8 mouse cellular contexts compared by ENCODE assay signal in the genomic region with DNA sequence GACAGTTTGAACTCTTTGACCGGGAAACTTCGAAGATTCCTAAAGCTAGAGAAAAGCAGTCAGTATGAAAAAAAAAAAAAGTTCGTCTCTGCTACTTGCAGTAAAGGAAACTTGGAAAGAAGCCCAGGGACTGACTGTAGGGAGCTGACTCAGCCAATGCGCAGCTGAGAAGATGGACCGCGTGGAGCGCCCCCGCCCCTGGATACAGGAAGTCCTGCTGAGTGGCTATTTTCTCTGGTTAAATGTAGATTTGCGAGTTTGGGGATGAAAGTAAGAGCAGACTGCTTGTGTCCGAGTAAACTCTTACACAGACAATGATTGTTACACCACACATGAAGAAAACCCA. TPM values are rescaled to one million over a fixed set of nuclear protein-coding genes. Genes with fewer than 3 reads are reported as not detected.
DNase-seq lines count a peak whose midpoint lies in the region; ATAC-seq and TF ChIP-seq lines count a peak whose summit lies in the region.

No protein-coding gene starts in this region.

- H3K9me3 ChIP-seq in forebrain, postnatal 0 days (ENCODE audit: low read length) = no peaks in the 10 kb centered on the region
- H3K9me3 ChIP-seq in liver, embryonic 15.5 days (replicated peaks) = no peaks in the 10 kb centered on the region

- ATAC-seq in forebrain, postnatal 0 days = peak; percentile 78
- no peak for ATAC-seq in liver, embryonic 15.5 days (ENCODE audit: insufficient read depth)

- H3K4me3 ChIP-seq in forebrain, postnatal 0 days (ENCODE audit: low read depth, low read length) = no peak overlapping the region
- peak overlapping the region; percentile 12; the same call in 1 of the 2 replicates for H3K4me3 ChIP-seq in liver, embryonic 15.5 days (replicated peaks)

- H3K9ac ChIP-seq in forebrain, postnatal 0 days = no peak overlapping the region
- H3K9ac ChIP-seq in liver, embryonic 15.5 days = no peak overlapping the region

- no peaks in the 10 kb centered on the region for H3K27me3 ChIP-seq in forebrain, postnatal 0 days (ENCODE audit: insufficient read depth, low read length)
- H3K27me3 ChIP-seq in liver, embryonic 15.5 days = peaks cover 10% of the 10 kb centered on the region

- intact Hi-C loops in heart, postnatal 25 days (cut with DNase I) = loop anchor here (1.0 to 5.0 kb wide), 4 partner anchors 75 to 220 kb away; a partner anchor contains a TSS

- H3K4me1 ChIP-seq in forebrain, postnatal 0 days (ENCODE audit: insufficient read depth) = no peaks in the 10 kb centered on the region
- H3K4me1 ChIP-seq in liver, embryonic 15.5 days (replicated peaks) = peaks cover 18% of the 10 kb centered on the region

- peak; percentile 48 for DNase-seq in CD4-positive helper T cell, adult 2 months (ENCODE audit: low read depth, low spot score)
- peak; percentile 63 for DNase-seq in brain, embryonic 18.5 days (ENCODE audit: low read depth, low spot score)
- DNase-seq in forebrain, postnatal 0 days = peak; percentile 71
- peak; percentile 78 for DNase-seq in heart, postnatal 25 days (ENCODE audit: low spot score)
- peak; percentile 80 for DNase-seq in layer of hippocampus, adult 11-12 months (ENCODE audit: low spot score)
- peak; percentile 47 for DNase-seq in neural tube, embryonic 10.5 days (ENCODE audit: extremely low spot score, low spot score)
- DNase-seq in thymus, adult 18-20 months = peak; percentile 19 to 28

- no peak for TF ChIP-seq CTCF in forebrain, postnatal 0 days (IDR thresholded peaks at IDR 0.05; ENCODE audit: low read depth)

- H3K4me2 ChIP-seq in forebrain, postnatal 0 days (ENCODE audit: low read depth) = peak overlapping the region; percentile 27
- peak overlapping the region; percentile 57 for H3K4me2 ChIP-seq in liver, embryonic 15.5 days

- peak overlapping the region; percentile 57 for H3K27ac ChIP-seq in forebrain, postnatal 0 days (ENCODE audit: low read depth, low read length)
- peak overlapping the region; percentile 59; the same call in 1 of the 2 replicates for H3K27ac ChIP-seq in liver, embryonic 15.5 days (replicated peaks)

- 2% methylated on average over 10 of the region's 10 CpGs for WGBS in forebrain, postnatal 0 days
- 3% methylated on average over 10 of the region's 10 CpGs for WGBS in liver, embryonic 15.5 days (ENCODE audit: insufficient replicate concordance)

- H3K36me3 ChIP-seq in forebrain, postnatal 0 days (ENCODE audit: insufficient read depth) = no peaks in the 10 kb centered on the region
- H3K36me3 ChIP-seq in liver, embryonic 15.5 days (replicated peaks) = no peaks in the 10 kb centered on the region

RNA-seq across cellular contexts. Expression of a gene that starts 41.2 kb away (rescaled TPM):
- 0.52 TPM in 1 of 2 replicates, not detected in the other for total RNA-seq in forebrain, postnatal 0 days (2014; rRNA removed)
- 0.22 and 0.34 TPM in 2 replicates for polyA plus RNA-seq in forebrain, postnatal 0 days (2015; fragmentation: Nextera tagmentation; extraction: Ambion mirVana)
- under 1 TPM; 0.34 to 0.36 TPM for total RNA-seq in heart, postnatal 25 days (2021)
- 0.09 and 0.10 TPM in 2 replicates for polyA plus RNA-seq in liver, embryonic 15.5 days (2015; fragmentation: Nextera tagmentation; extraction: Ambion mirVana)

RNA-seq across cellular contexts. Expression of a gene that starts 43.1 kb away (rescaled TPM):
- not detected in 2 replicates for total RNA-seq in forebrain, postnatal 0 days (2014; rRNA removed)
- polyA plus RNA-seq in forebrain, postnatal 0 days (2015; fragmentation: Nextera tagmentation; extraction: Ambion mirVana) = not detected in 2 replicates
- 1 to 10 TPM; 5.8 to 9.4 TPM for total RNA-seq in heart, postnatal 25 days (2021)
- not detected in 2 replicates for polyA plus RNA-seq in liver, embryonic 15.5 days (2015; fragmentation: Nextera tagmentation; extraction: Ambion mirVana)

Comparison
In these comparisons a context has a peak if more than half of its experiments do, and no peak if none do; other contexts are left out.
1. DNase-seq: peak in every context shown above with its lines; median percentile 80 in layer of hippocampus, adult 11-12 months; 78 in heart, postnatal 25 days; 71 in forebrain, postnatal 0 days; 63 in brain, embryonic 18.5 days; 48 in CD4-positive helper T cell, adult 2 months; 47 in neural tube, embryonic 10.5 days; 24 in thymus, adult 18-20 months.